In the genomic region with DNA sequence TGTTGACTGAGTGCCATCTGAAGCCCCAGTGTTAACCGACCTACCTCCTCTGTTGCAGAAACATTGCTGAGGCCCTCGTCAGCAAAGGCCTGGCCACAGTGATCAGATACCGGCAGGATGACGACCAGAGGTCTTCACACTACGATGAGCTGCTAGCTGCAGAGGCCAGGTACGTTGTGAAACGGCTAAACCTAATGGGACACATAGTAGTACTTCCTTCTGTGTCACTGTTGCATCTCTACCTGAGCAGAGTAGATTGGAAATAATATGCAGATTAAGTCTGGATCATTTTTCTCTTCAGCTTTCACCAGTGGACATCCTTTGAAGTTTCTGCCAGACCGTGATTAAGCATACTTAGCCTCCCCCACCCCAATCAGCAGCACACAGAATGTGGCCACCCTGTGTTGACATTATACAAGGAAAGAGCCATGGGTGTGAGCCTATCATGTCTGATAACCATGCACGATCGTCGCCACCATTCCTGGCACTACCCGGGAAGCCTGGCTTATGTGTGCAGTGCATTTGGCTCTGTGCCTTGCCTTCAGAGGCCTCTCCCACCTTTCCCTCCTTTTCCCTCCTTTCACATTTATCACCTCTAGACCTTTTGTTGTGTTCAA, we compare ENCODE assay signal across 9 mouse cellular contexts.
DNase-seq lines count a peak whose midpoint lies in the region; ATAC-seq lines count a peak whose summit lies in the region.
"Had no signal": no experiment of that assay in that cellular context is flagged by ENCODE, and none has a peak within 500 bp of the region (broad histone marks: within the 10 kb centered on the region; RNA-seq: fewer than 3 reads in every experiment).

No protein-coding gene starts in this region.

- WGBS in heart, embryonic 14.5 days, result 31% methylated on average over 12 of the region's 12 CpGs

- H3K4me1 ChIP-seq in heart, embryonic 14.5 days (ENCODE audit: control insufficient read depth in 2 of 2, insufficient read depth in 2 of 2, low read length in 2 of 2), result peaks cover 18 to 40% of the 10 kb centered on the region in 2 experiments

- intact Hi-C loops in left cerebral cortex, postnatal 4 days (cut with DNase I), result loop anchor here (10.0 kb wide), 1 partner anchor 88 kb away; no protein-coding TSS in a partner anchor

- no peak overlapping the region for H3K4me3 ChIP-seq in heart, embryonic 14.5 days (ENCODE audit: control insufficient read depth in 1 of 2, insufficient read depth in 1 of 2, low read depth in 1 of 2, low read length in 2 of 2)
- H3K4me3 ChIP-seq: lung, embryonic 15.5 days had no signal

- H3K27ac ChIP-seq in heart, embryonic 14.5 days (replicated peaks in 1 of 2; ENCODE audit: control insufficient read depth in 1 of 2, insufficient read depth in 1 of 2, low read depth in 2 of 2, low read length in 2 of 2), result peak overlapping the region in 1 of 2 experiments; percentile 3; a peak in 1 of 4 replicates

- no peaks in the 10 kb centered on the region for H3K9me3 ChIP-seq in heart, embryonic 14.5 days (ENCODE audit: control insufficient read depth, low read length)
- H3K9me3 ChIP-seq: lung, embryonic 15.5 days had no signal

- ATAC-seq in heart, embryonic 14.5 days (ENCODE audit: insufficient number of reproducible peaks, insufficient read depth, low FRiP score, low read depth), result peak; percentile 76; the same call in 1 of the 2 replicates
- peak; percentile 68 for ATAC-seq in megakaryocyte progenitor cell, adult 5-6 weeks (replicated peaks; ENCODE audit: poor library complexity)

- no peaks in the 10 kb centered on the region for H3K27me3 ChIP-seq in heart, embryonic 14.5 days (ENCODE audit: control insufficient read depth, insufficient read depth, low read length)
- H3K27me3 ChIP-seq: lung, embryonic 15.5 days had no signal

- peak overlapping the region; percentile 12; the same call in 1 of the 2 replicates for H3K4me2 ChIP-seq in heart, embryonic 14.5 days (ENCODE audit: low read length)
- H3K4me2 ChIP-seq: lung, embryonic 15.5 days had no signal

- peaks cover 10% of the 10 kb centered on the region for H3K36me3 ChIP-seq in heart, embryonic 14.5 days (ENCODE audit: control insufficient read depth, insufficient read depth, low read length)

- DNase-seq in left cerebral cortex, postnatal 4 days, result peak; percentile 17
- DNase-seq in left cerebral cortex, adult 11 months (ENCODE audit: low spot score), result no peak
- DNase-seq in cerebellum, adult 9-11 months, result peak; percentile 34
- no peak for DNase-seq in gastrocnemius, postnatal 25 days
- no peak for DNase-seq in adrenal gland, adult 2 months
- DNase-seq in gastrocnemius, postnatal 4 days (ENCODE audit: low spot score in 2 of 2), result no peak

- H3K9ac ChIP-seq in heart, embryonic 14.5 days (ENCODE audit: low read length), result no peak overlapping the region
- H3K9ac ChIP-seq: lung, embryonic 15.5 days had no signal

Comparison
In these comparisons a context has a peak if more than half of its experiments do, and no peak if none do; other contexts are left out.
1. DNase-seq: peak in left cerebral cortex, postnatal 4 days (single experiment) and cerebellum, adult 9-11 months (single experiment); none in left cerebral cortex, adult 11 months (single experiment), gastrocnemius, postnatal 25 days (single experiment), adrenal gland, adult 2 months (single experiment) and gastrocnemius, postnatal 4 days (0 of 2).